In the genomic region with DNA sequence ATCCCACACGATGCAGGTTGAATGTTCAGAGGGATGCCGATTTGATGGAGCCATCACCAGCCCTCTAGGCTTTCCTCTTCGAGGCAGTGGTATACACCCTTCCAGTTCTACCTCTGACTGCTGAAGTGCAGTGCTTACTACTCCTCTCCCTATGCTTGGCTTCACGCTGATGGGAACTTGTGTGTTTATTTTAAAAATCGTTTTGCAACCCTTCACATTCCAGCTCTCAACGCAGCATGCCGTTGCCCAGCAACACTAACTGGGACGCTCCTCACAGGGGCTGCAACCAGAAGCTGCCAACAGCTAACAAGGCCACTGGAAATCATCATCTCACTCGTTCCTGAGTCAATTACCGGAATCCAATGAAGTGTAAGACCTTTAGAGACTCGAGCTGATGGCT, we compare ENCODE assay signal across 10 mouse cellular contexts.
DNase-seq lines count a peak whose midpoint lies in the region; ATAC-seq lines count a peak whose summit lies in the region.
"Had no signal": no experiment of that assay in that cellular context is flagged by ENCODE, and none has a peak within 500 bp of the region (broad histone marks: within the 10 kb centered on the region; RNA-seq: fewer than 3 reads in every experiment).

No protein-coding gene starts in this region.

- 30% methylated on average over 11 of the region's 11 CpGs for WGBS in forebrain, embryonic 15.5 days
- 32% methylated on average over 11 of the region's 11 CpGs for WGBS in intestine, embryonic 16.5 days

- H3K4me2 ChIP-seq in forebrain, embryonic 15.5 days (replicated peaks): 0 out of 2 replicates have a peak overlapping the region, but pooled peaks have one; percentile 2
- H3K4me2 ChIP-seq in intestine, embryonic 16.5 days (ENCODE audit: low read depth, low read length): no peak overlapping the region

- no peak overlapping the region for H3K4me3 ChIP-seq in forebrain, embryonic 15.5 days
- no peak overlapping the region for H3K4me3 ChIP-seq in intestine, embryonic 16.5 days (ENCODE audit: low read length)
- H3K4me3 ChIP-seq: heart, adult 2 months; myocyte had no signal

- no peaks in the 10 kb centered on the region for H3K27me3 ChIP-seq in forebrain, embryonic 15.5 days
- H3K27me3 ChIP-seq in intestine, embryonic 16.5 days (replicated peaks; ENCODE audit: control insufficient read depth, insufficient read depth, low read length): no peaks in the 10 kb centered on the region

- no peak overlapping the region for H3K9ac ChIP-seq in forebrain, embryonic 15.5 days (replicated peaks)
- no peak overlapping the region for H3K9ac ChIP-seq in intestine, embryonic 16.5 days (ENCODE audit: low read depth, low read length)

- H3K36me3 ChIP-seq in forebrain, embryonic 15.5 days: no peaks in the 10 kb centered on the region
- H3K36me3 ChIP-seq in intestine, embryonic 16.5 days (ENCODE audit: control insufficient read depth, insufficient read depth, low read length): no peaks in the 10 kb centered on the region

- H3K4me1 ChIP-seq in forebrain, embryonic 15.5 days: peaks cover 6% of the 10 kb centered on the region
- H3K4me1 ChIP-seq in intestine, embryonic 16.5 days (ENCODE audit: control insufficient read depth, insufficient read depth, low read length): no peaks in the 10 kb centered on the region

- H3K9me3 ChIP-seq in forebrain, embryonic 15.5 days: no peaks in the 10 kb centered on the region
- H3K9me3 ChIP-seq in intestine, embryonic 16.5 days (ENCODE audit: control insufficient read depth, low read length): no peaks in the 10 kb centered on the region

- ATAC-seq in forebrain, embryonic 15.5 days (replicated peaks): peak; percentile 80
- ATAC-seq in intestine, embryonic 16.5 days: peak; percentile 58
- no peak for ATAC-seq in inflammation-experienced regulatory T-cells, adult 6 months
- ATAC-seq in CD4-positive, CD25-positive, alpha-beta regulatory T cell, adult 4 months: no peak

- H3K27ac ChIP-seq in forebrain, embryonic 15.5 days (replicated peaks): no peak overlapping the region
- no peak overlapping the region for H3K27ac ChIP-seq in intestine, embryonic 16.5 days (ENCODE audit: low read length)
- H3K27ac ChIP-seq: heart, adult 2 months had no signal

- peak; percentile 13 for DNase-seq in kidney, postnatal 14 days
- DNase-seq in kidney, postnatal 25 days: no peak
- peak; percentile 24 for DNase-seq in lung, postnatal 25 days (ENCODE audit: low spot score)
- no peak for DNase-seq in adrenal gland, adult 8-10 months

Comparison
In these comparisons a context has a peak if more than half of its experiments do, and no peak if none do; other contexts are left out.
1. DNase-seq: peak in kidney, postnatal 14 days (single experiment) and lung, postnatal 25 days (single experiment); none in kidney, postnatal 25 days (0 of 2) and adrenal gland, adult 8-10 months (single experiment).
2. ATAC-seq: peak in forebrain, embryonic 15.5 days (single experiment) and intestine, embryonic 16.5 days (single experiment); none in inflammation-experienced regulatory T-cells, adult 6 months (single experiment) and CD4-positive, CD25-positive, alpha-beta regulatory T cell, adult 4 months (single experiment).